Mouse (Mus musculus) embryonic stem cell, embryonic (primary cell): ENCODE results near the gene Phf1.

Source experiments
- CTCF ChIA-PET, 4 experiments: fragments of 300-600 bp in 2 of 4; fragments of 350-600 bp in 2 of 4; sonication (Branson Sonifier 250); formaldehyde crosslinking; loops; one replicate each; lab custom pipeline; 2022; ENCODE audit warnings: inconsistent platforms in 2 of 4; lab: Charles Lee
- POLR2A ChIA-PET, 4 experiments: fragments of 300-600 bp in 2 of 4; fragments of 350-600 bp in 2 of 4; sonication (Branson Sonifier 250); formaldehyde crosslinking; loops; one replicate each; lab custom pipeline; 2022; ENCODE audit warnings: antibody characterized with exemption in 4 of 4, inconsistent platforms in 1 of 4; lab: Charles Lee

The Phf1 gene

DNA sequence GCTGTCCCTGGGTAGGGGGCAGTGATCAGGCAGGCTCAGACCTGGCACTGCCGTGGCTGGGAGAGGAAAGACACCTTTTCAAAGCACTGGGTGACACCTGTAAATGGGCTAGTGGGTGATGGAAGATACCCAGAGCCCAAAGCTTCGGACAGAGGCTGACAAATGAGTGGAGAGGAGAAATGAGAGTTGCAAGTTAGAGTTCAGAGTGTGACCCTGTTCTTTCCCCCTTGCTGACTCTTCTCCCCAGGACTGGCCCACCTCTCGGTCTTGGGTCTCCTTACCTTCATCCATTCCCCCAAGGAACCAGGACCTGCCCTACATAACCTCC is 7.1 kb downstream of the Phf1 start:
- CTCF ChIA-PET, result interaction anchor here (0.6 to 2.2 kb wide), 12 partner anchors 23 to 239 kb away, joined by 3 to 12 read pairs (median 4); partner anchors contain the start of genes Kifc5b (in 2 of the 4), Uqcc2 (in 1 of the 4) and Zbtb9 (in 1 of the 4)
- POLR2A ChIA-PET, result interaction anchor here (0.6 to 2.4 kb wide), 48 partner anchors 8 to 687 kb away, joined by 3 to 22 read pairs (median 4); partner anchors contain the start of genes Zbtb9 (in 3 of the 4), Kifc5b (in 2 of the 4), Crebrf (in 1 of the 4) and Luc7l (in 1 of the 4)

DNA sequence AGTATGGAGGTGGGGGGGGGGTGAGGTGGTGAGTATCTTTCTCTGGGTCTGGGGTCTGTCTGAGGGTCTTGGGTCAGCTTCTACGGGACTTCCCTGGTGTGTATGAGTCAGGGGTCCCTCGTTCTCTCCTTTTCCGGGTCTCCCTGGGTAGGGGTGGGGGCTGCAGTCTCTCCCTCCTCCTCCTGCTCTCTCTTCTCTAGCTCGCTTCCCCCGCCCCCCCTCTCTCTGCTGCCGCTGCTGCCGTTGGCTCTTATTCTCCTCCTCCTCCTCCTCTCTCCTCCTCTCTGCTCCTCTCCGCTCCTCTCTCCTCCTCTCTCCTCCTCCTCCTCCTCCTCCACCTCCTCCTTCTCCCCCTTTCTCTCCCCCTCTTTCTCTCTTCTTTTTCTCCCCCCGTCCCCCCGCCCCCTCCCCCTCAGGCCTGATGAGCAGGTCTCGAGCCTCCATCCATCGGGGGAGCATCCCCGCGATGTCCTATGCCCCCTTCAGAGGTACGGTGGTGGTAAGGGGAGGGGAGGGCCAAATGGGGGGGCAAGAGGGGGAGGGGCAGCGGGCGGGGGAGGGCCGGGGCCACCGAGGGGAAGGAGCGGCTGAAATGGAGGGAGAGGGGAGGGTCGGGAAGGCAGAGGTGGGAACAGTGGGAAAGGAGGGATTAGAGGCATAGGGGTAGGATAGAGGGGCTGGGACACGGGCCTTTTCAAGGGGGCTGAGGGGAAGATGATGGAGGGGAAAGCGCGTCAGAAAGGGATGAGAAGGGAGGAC is 8.4 kb downstream of the Phf1 start, which contains the start of gene Syngap1:
TSS of gene Syngap1 (plus strand) at position 223 of the 759 bp plus-strand sequence.
- ChIA-PET POLR2A (interaction anchor here in 3 of 4 experiments (0.6 to 2.4 kb wide), 6 partner anchors 23 to 273 kb away, joined by 4 to 12 read pairs (median 4); partner anchors contain the start of genes Kifc5b (in 1 of the 3) and Zbtb9 (in 1 of the 3)), CTCF (interaction anchor here in 1 of 4 experiments (0.6 kb wide), 3 partner anchors 71 to 651 kb away, joined by 3 to 4 read pairs (median 4); partner anchors contain the start of gene Atp6v0e)

DNA sequence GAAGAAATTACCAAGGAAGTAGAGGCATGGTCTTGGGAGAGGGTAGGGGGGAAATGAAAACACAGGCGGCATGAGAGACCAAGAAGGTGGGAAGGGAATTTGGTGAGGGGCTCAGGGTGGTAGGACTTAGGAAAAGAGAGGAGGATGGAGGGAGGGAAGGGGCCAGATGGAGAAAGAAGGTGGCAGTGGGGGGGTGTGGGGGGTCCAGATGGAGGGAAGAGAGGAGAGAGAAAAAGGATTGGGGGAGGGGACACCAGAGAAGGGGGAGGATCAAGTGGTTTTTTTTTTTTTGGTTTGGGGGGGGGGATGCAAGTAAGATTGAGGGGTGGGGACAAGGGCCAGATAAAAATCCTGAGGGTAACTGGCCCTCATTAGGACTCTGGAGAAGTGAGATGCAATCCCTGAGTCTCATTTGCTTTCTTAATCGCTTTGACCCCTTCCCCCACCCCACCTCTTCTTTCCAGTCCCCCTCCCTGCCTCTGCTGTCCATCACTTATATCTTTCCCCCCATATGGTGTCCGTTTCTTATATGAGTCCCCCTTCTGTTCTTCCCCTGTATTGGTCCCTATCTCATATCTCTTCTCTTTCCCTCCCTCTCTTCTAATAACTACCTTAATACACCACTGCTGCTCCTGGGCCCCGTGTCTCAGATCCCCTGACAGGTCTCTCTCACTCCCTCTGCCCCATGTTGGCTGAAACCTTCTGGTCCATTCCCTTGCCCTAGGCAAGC is 9.2 kb downstream of the Phf1 start:
- ChIA-PET POLR2A (interaction anchor here in 1 of 4 experiments (0.6 to 1.2 kb wide), 2 partner anchors 56 to 681 kb away, joined by 4 to 7 read pairs; partner anchors contain the start of gene Nudt3), CTCF (no interaction called here)

DNA sequence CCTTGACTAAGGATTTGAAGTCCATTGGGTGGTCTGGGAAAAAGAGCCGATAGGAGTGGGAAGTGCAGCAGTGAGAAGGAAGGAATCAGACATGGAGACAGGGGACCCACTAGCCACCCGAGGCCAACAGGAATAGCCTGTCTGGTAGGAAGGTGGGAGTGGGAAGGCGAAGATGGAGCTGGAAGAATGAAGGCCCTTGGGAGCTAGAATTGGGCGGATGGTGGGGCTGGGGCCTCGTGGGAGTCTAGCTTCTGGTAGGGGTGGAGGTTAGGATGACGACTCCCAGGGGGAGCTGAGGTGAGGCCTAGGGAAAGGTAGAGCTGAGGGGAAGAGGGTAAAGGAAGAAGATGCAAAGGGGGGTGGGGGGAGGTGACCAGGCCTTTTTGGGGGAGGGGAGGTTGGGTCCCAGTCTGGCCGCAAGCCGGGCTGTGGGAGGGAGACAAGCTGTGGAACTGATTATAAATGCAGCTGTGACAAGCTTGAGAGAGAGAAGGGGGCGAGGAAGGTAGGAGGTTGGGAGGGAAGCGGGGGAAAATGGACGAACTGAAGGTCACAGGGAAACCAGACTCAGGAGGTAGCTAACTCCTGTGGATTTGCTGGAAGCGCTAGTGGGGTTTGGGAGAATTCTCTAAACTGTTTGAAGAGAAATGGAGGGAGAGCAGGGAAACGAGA is 13.1 kb downstream of the Phf1 start:
- CTCF ChIA-PET, result interaction anchor here in 2 of 4 experiments (0.6 to 1.3 kb wide), 5 partner anchors 13 to 283 kb away, joined by 3 to 5 read pairs (median 3); partner anchors contain the start of genes Atp6v0e (in 1 of the 2) and Phf1 (in 1 of the 2)

DNA sequence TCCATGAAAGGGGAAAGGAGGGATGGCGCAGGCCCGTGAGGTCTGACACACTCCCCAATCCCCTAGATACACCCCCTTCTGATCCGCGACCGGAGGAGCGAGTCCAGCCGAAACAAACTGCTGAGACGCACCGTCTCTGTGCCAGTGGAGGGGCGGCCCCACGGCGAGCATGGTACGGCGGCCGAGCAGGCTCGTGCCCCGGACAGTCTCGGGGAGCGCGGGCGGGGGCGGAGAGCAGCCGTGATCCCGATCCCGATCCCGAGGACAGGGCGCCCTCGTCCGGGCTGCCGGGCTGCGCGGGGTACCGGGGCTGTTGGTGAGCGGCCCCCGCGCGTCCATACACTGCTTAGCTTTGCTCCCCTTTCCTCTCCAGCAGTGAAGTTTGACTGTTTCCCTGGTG is 13.7 kb downstream of the Phf1 start:
- ChIA-PET CTCF (interaction anchor here in 2 of 4 experiments (0.7 to 1.3 kb wide), 4 partner anchors 14 to 283 kb away, joined by 3 read pairs; partner anchors contain the start of genes Atp6v0e (in 1 of the 2), Kifc5b (in 1 of the 2) and Phf1 (in 1 of the 2)), POLR2A (interaction anchor here in 2 of 4 experiments (0.6 to 2.1 kb wide), 10 partner anchors 11 to 541 kb away, joined by 3 to 9 read pairs (median 4); partner anchors contain the start of genes Kifc5b (in 1 of the 2), Phf1 (in 1 of the 2) and Zbtb9 (in 1 of the 2))

More for the DNA sequence above, 13.1 kb downstream of the Phf1 start:
- POLR2A ChIA-PET, result interaction anchor here in 2 of 4 experiments (0.6 to 2.1 kb wide), 10 partner anchors 11 to 868 kb away, joined by 3 to 9 read pairs (median 4); partner anchors contain the start of genes Kifc5b (in 1 of the 2), Phf1 (in 1 of the 2) and Zbtb9 (in 1 of the 2)

DNA sequence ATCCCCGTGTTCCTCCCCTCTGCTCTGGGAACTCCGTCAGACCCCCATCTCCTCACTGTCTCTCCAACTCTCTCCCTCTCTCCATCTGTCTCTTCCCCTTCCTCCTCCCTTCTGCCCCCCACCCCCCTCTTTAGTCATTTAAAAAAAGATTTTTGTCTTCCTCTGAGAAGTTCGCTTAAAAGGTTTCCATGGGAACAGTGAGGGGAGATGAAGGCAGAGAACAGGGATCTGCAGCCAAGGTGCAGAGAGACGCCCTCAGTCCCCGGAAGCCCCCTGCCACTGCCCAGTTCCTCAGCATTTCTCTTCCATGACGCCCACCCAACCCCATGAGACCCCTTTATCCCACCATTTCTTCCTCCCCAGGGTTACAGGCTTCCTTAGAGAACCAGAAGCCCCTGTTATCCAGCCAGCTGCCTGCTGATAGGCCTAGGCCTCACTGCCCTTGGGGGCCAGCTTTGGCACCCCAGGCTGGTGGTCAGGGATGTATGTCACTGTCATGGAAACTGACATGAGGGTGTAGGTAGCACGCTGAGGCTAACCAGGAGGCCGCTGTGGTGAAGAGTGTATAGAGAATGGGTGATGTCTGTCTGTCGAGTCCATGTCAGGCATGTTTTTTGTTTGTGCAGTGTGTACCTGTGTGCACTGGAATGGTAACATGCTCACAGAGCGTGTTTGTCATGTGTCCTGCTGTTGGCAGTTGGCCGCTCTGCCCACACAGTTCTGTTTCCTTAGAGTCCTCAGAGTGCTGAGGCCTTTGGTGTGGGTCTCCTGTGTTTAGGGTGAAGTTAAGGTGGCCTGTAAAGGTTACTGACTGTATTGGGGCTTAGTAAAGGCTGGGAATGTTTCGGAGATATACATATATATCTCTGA is 14.6 kb downstream of the Phf1 start:
- CTCF ChIA-PET, result interaction anchor here in 2 of 4 experiments (0.7 to 1.3 kb wide), 5 partner anchors 15 to 284 kb away, joined by 3 to 4 read pairs (median 3); partner anchors contain the start of genes Atp6v0e (in 1 of the 2), Kifc5b (in 1 of the 2), Phf1 (in 1 of the 2) and Zbtb9 (in 1 of the 2)

DNA sequence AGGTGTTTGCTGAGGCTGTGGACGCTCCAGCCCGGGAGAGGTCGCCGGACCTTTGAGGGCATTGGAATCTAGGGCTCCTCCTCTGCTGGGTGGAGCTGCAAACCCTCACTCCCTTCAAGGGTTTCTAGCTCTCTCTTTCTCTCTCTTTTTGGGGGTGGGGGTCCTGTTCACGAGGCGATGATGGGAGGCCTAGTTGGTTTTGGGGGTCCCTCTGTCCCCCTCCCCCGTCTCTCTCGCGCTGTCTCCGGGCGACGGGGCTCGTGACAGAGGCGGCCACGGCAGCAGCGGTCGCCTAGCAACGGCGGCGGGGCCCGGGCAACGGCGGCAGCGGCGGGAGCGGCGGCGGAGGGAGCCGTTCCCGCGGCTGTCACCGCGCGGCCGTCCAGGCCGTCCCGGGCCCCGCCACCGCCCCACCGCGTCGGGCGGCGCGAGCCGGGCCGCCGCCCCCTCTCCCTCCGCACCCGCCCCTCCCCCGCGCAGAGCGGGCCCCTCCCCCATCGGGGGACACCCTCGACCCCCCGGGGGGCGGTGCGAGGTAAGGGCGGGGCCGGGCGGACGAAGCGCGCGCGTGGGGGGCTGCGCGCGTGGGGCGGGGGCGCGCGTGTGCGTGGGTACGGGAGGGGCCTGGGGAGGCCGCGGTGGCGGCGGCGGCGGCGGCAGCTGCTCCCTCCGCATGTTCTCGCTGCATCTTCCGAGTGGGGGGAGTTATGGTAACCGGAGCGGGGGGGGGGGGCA is 15.6 kb downstream of the Phf1 start:
- POLR2A ChIA-PET, result interaction anchor here in 3 of 4 experiments (0.6 to 1.4 kb wide), 9 partner anchors 8 to 720 kb away, joined by 3 to 16 read pairs (median 4); partner anchors contain the start of gene Cuta (in 2 of the 3)
- CTCF ChIA-PET, result interaction anchor here in 3 of 4 experiments (0.5 to 1.0 kb wide), 7 partner anchors 10 to 496 kb away, joined by 3 to 11 read pairs (median 4); partner anchors contain the start of gene Zbtb9 (in 1 of the 3)

More for the DNA sequence above, 14.6 kb downstream of the Phf1 start:
- POLR2A ChIA-PET, result interaction anchor here in 3 of 4 experiments (0.6 to 2.1 kb wide), 7 partner anchors 8 to 187 kb away, joined by 3 to 11 read pairs (median 4); partner anchors contain the start of genes Cuta (in 2 of the 3), Phf1 (in 1 of the 3) and Zbtb9 (in 1 of the 3)

DNA sequence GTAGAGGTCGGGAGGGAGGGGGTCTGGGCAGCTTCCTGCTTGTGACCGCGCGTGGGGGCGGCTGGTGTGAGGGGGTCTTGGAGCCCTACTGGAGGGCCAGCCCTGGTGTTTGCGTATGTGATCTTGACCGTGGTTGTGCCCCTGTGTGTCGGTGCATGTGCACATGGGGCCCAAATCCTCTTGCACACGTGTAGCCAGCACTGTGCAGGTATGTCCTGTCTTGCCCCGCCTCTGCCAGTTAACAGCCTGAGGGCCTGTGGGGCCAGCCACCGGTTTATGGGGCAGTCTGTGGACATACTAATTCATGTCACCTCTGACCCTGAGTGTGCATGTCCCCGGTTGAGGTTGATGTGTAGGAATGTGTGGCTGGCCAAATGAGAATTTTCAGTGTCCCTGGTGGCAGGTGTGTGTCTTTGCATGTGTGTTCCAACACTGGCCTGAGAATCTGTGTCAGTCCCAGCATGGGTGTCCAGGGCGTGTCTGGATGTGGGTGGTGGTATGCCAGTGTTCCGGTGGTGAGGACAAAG is 16.3 kb downstream of the Phf1 start:
- ChIA-PET POLR2A (interaction anchor here in 2 of 4 experiments (0.8 to 1.9 kb wide), 6 partner anchors 10 to 16 kb away, joined by 3 to 6 read pairs (median 4); partner anchors contain the start of genes Phf1 (in 2 of the 2) and Cuta (in 1 of the 2)), CTCF (interaction anchor here in 2 of 4 experiments (0.5 to 1.2 kb wide), 4 partner anchors 10 to 241 kb away, joined by 3 read pairs; partner anchors contain the start of gene Zbtb9 (in 1 of the 2))

DNA sequence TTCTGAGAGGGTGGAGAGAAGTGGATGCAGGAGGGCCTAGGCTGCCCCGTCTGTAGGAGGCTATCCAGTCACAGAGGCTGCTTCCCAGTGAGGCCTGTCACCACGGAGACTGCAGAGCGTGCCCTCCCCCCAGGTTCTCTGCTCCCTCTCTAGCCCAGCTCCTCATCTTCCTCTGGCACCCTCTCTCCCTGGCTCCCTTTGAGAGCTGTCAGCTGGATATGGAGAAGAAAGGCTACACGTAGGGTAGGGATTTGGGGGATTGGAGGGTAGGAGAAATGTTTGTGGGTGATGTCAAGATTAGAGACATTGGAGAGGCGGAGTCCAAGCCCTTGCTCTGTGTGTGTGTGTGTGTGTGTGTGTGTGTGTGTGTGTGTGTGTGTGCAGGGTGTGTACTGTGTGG is 17.0 kb downstream of the Phf1 start:
- ChIA-PET POLR2A (interaction anchor here in 2 of 4 experiments (0.6 to 1.9 kb wide), 6 partner anchors 9 to 28 kb away, joined by 3 to 6 read pairs (median 4); partner anchors contain the start of genes Phf1 (in 2 of the 2) and Cuta (in 1 of the 2)), CTCF (interaction anchor here in 2 of 4 experiments (1.0 to 1.2 kb wide), 3 partner anchors 9 to 23 kb away, joined by 3 read pairs; partner anchors contain the start of gene Zbtb9 (in 1 of the 2))

DNA sequence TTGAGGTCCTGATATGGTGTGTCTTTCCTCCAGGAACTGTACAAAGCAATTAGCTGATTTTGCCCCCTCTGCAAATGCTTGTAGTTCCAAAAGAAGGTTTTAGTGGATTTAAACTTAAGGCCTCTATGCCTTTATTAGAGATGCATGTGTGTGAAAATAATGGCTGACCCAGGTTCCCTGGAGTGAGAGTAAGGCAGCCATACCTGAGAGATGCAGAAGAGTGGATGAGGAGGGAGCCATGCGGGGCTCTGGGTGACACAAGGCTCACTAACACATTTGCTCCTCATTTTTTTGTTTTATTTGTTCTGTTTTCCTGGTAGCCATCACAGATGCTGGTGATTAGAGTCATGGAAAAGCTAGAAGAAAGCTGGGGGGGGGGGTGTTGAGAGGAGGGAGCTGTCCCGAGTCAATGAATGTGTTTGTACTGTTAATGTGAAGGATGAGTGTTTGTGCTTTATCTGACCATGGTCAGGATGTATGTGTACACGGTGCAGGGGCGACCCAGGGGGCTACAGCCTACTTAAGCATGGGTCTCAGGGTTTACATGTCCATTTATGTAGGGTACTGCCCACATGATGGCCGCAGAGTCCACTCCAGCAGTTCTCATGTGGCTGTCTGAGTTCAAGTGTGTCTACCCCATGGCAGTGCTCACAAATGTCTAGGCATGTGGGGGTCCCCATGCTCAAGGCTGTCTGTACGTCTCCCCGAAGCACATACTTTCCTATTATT is 17.9 kb downstream of the Phf1 start:
- CTCF ChIA-PET, result interaction anchor here in 1 of 4 experiments (1.2 kb wide), 1 partner anchor 22 kb away, joined by 3 read pairs; the partner anchor contains the start of gene Zbtb9
- POLR2A ChIA-PET, result interaction anchor here in 2 of 4 experiments (0.5 to 2.3 kb wide), 7 partner anchors 11 to 903 kb away, joined by 3 to 11 read pairs (median 6); partner anchors contain the start of genes Cuta (in 2 of the 2) and Phf1 (in 1 of the 2)

DNA sequence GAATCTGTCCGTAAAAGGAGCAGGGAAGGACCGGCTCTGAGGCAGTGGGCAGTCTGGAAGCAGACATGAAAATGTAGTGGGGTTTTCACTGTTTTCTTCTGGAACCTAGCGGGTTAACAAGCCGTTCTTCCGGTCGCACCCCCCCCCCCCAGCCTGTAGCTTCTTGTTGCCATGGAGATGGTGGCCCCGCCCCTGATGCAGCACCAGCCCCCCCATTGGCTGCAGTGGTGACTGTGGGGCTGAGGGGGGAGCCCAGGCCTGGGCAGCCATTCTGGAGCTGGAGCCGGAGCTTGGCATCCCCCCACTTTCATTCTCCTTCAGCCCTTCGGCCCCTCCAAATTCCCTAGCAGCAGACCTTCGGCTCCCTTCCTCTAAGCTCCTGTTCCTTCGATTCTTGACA is 18.6 kb downstream of the Phf1 start:
- POLR2A ChIA-PET, result interaction anchor here in 3 of 4 experiments (0.5 to 2.3 kb wide), 13 partner anchors 10 to 903 kb away, joined by 3 to 11 read pairs (median 5); partner anchors contain the start of genes Cuta (in 2 of the 3) and Zbtb9 (in 1 of the 3)
- CTCF ChIA-PET, result interaction anchor here in 1 of 4 experiments (0.7 kb wide), 1 partner anchor 1247 kb away, joined by 11 read pairs; no protein-coding TSS in a partner anchor

DNA sequence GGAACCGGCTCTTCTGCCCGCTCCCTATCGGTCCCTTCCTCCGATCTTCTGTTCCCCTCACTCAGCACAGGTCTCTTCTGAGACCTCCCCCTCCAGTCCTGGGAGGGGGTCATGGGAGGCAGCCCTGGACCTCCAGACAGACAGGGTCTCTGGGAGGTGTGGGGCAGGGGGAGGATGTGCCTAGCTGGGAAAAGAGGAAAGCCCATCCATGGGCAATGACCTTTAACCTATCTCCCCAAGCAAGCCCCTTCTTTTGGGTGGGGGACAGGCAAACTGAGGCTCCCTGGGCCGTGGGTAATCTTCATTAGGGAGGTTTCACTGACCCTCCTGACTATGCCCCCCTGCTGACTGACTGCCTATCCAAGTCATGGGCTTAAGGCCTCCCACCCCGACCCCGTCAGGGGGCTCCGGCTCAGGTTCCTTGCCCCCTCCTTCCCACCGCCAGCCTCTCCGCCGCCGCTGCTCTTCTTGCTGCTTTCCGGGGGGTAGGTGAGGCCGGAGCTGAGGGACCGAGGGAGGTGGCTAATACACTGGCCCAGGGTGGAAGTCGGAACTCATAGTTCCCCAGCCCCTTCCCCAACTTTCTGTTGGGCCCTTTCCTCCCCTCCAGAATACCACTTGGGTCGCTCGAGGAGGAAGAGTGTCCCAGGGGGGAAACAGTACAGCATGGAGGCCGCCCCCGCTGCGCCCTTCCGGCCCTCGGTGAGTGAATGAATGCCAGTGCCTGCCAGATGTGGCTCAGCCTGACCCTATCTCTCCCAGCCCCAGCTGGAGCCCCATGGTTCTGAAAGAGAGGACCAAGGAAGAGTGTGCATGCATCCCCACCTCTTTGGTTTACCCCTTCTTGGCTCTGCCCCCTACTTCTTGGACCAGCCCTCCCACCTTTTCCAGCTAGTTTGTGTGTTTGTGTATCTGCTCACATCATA is 19.4 kb downstream of the Phf1 start:
- POLR2A ChIA-PET, result interaction anchor here in 3 of 4 experiments (0.6 to 2.3 kb wide), 21 partner anchors 9 to 662 kb away, joined by 3 to 11 read pairs (median 5); partner anchors contain the start of genes Cuta (in 2 of the 3) and Zbtb9 (in 2 of the 3)

More for the DNA sequence above, 19.4 kb downstream of the Phf1 start:
- CTCF ChIA-PET, result interaction anchor here in 2 of 4 experiments (0.5 to 1.2 kb wide), 3 partner anchors 12 to 1246 kb away, joined by 5 to 11 read pairs (median 9); no protein-coding TSS in a partner anchor
